In the genomic region with DNA sequence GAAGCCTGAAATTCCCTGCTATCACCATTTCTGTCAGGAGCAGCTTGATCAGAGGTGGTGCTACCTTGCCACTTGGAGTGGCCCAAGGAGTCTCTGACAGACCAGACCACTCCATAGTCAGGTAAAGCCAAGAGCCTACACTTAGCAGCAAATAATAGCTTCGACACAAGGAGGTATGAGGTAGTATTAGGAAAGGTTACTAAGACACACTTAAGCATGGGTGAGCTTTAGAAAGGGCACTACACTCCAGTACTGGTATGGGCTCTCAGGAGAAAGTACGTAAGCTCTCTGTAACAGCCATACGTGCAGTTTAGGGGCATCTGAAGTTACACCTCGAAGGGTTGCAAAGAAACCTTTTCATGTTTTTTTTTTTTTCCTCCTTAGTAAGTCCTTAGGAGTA, we compare ENCODE assay signal across 35 mouse cellular contexts.
"Had no signal": no experiment of that assay in that cellular context is flagged by ENCODE, and none has a peak within 500 bp of the region (broad histone marks: within the 10 kb centered on the region; RNA-seq: fewer than 3 reads in every experiment).

No protein-coding gene starts in this region.

- H3K27me3 ChIP-seq: heart, embryonic 12.5 days; heart, embryonic 13.5 days; heart, embryonic 15.5 days; hindbrain, embryonic 12.5 days; hindbrain, embryonic 13.5 days; hindbrain, embryonic 15.5 days; intestine, embryonic 15.5 days; kidney, embryonic 15.5 days had no signal

- H3K27ac ChIP-seq: heart, embryonic 10.5 days; heart, embryonic 13.5 days; heart, embryonic 15.5 days; hindbrain, embryonic 10.5 days; hindbrain, embryonic 12.5 days; hindbrain, embryonic 13.5 days; hindbrain, embryonic 14.5 days; hindbrain, embryonic 15.5 days; hindbrain, postnatal 0 days; intestine, embryonic 15.5 days; kidney, embryonic 15.5 days; kidney, postnatal 0 days had no signal

- H3K36me3 ChIP-seq: heart, embryonic 10.5 days; heart, embryonic 15.5 days; hindbrain, embryonic 12.5 days; intestine, embryonic 15.5 days; kidney, embryonic 15.5 days had no signal

- H3K4me1 ChIP-seq: heart, embryonic 10.5 days; heart, embryonic 15.5 days; hindbrain, embryonic 10.5 days; hindbrain, embryonic 13.5 days; hindbrain, embryonic 15.5 days; intestine, embryonic 15.5 days; kidney, embryonic 15.5 days had no signal

- H3K4me2 ChIP-seq: heart, embryonic 11.5 days; heart, embryonic 12.5 days; heart, embryonic 13.5 days; heart, embryonic 15.5 days; hindbrain, embryonic 12.5 days; hindbrain, embryonic 13.5 days; hindbrain, embryonic 14.5 days; hindbrain, embryonic 15.5 days; intestine, embryonic 15.5 days; kidney, embryonic 15.5 days had no signal

- ATAC-seq: hindbrain, embryonic 16.5 days; hindbrain, postnatal 0 days; inflammation-experienced regulatory T-cells, adult 6 months; intestine, embryonic 15.5 days; intestine, embryonic 16.5 days; intestine, postnatal 0 days had no signal

- H3K4me3 ChIP-seq: heart, embryonic 10.5 days; heart, embryonic 12.5 days; heart, embryonic 13.5 days; heart, embryonic 15.5 days; hindbrain, embryonic 10.5 days; hindbrain, embryonic 12.5 days; hindbrain, embryonic 13.5 days; hindbrain, embryonic 15.5 days; intestine, embryonic 15.5 days; kidney, embryonic 15.5 days; layer of hippocampus, adult 2 months had no signal

- DNase-seq: heart, postnatal 10 days; heart, postnatal 14 days; heart, postnatal 36 days; heart, postnatal 4 days; kidney, adult 11 months; kidney, adult 18-20 months; kidney, adult 2 months; kidney, adult 8-10 months; kidney, adult 9 months; kidney, postnatal 10 days; kidney, postnatal 14 days; kidney, postnatal 25 days; kidney, postnatal 36 days; kidney, postnatal 4 days; layer of hippocampus, adult 9-11 months; layer of hippocampus, postnatal 36 days had no signal

- H3K9me3 ChIP-seq: heart, embryonic 10.5 days; heart, embryonic 12.5 days; heart, embryonic 13.5 days; heart, embryonic 15.5 days; hindbrain, embryonic 10.5 days; hindbrain, embryonic 12.5 days; hindbrain, embryonic 13.5 days; hindbrain, embryonic 15.5 days; intestine, embryonic 15.5 days; kidney, embryonic 15.5 days had no signal

- H3K9ac ChIP-seq: heart, embryonic 12.5 days; heart, embryonic 13.5 days; heart, embryonic 15.5 days; hindbrain, embryonic 12.5 days; hindbrain, embryonic 13.5 days; hindbrain, embryonic 14.5 days; hindbrain, embryonic 15.5 days; intestine, embryonic 15.5 days; kidney, embryonic 15.5 days had no signal
